Mouse (Mus musculus): ENCODE measurements at regions not wholly inside any gene's neighbourhood (a gene's known extent, or its start where the extent isn't known, plus 50 kb on each side); places are given as distances from the start of the nearest gene placed in this dataset.

- no peak for DNase-seq (ENCODE audit: low read depth, low spot score)
Measured at GRCm38 (mm10) chr7:119384670-119385241, 74.3 kb downstream of the Gp2 start.

- peak; percentile 12 for DNase-seq (ENCODE audit: low read depth, low spot score)
Measured at GRCm38 (mm10) chr7:119379935-119380334, 79.2 kb downstream of the Gp2 start.

GRCm38 (mm10) chr7:119364268-119364596, 94.9 kb downstream of the Gp2 start:
- no peak for DNase-seq (ENCODE audit: low read depth, low spot score)

- DNase-seq (ENCODE audit: low read depth, low spot score) = no peak
Measured at GRCm38 (mm10) chr7:119363552-119364267, 95.4 kb downstream of the Gp2 start.

GRCm38 (mm10) chr7:119357338-119357737, 101.7 kb downstream of the Gp2 start:
- DNase-seq (ENCODE audit: low read depth, low spot score) = no peak

- DNase-seq (ENCODE audit: low read depth, low spot score) = peak; percentile 40
Measured at GRCm38 (mm10) chr7:119356251-119356650, 102.8 kb downstream of the Gp2 start.

- DNase-seq (ENCODE audit: low read depth, low spot score) = no peak
Measured at GRCm38 (mm10) chr7:119352571-119352970, 106.5 kb downstream of the Gp2 start.

GRCm38 (mm10) chr7:119350641-119351040, 108.4 kb downstream of the Gp2 start:
- no peak for DNase-seq (ENCODE audit: low read depth, low spot score)

- DNase-seq (ENCODE audit: low read depth, low spot score) = no peak
Measured at GRCm38 (mm10) chr7:119343380-119343779, 115.7 kb downstream of the Gp2 start.

GRCm38 (mm10) chr7:119333102-119333501, 126.0 kb downstream of the Gp2 start:
- DNase-seq (ENCODE audit: low read depth, low spot score) = no peak

GRCm38 (mm10) chr7:119330460-119331109, 128.5 kb downstream of the Gp2 start:
- DNase-seq (ENCODE audit: low read depth, low spot score) = peak; percentile 29

- peak; percentile 7 for DNase-seq (ENCODE audit: low read depth, low spot score)
Measured at GRCm38 (mm10) chr7:119296307-119296706, 111.9 kb upstream of the Gpr139 start.

- DNase-seq (ENCODE audit: low read depth, low spot score) = no peak
Measured at GRCm38 (mm10) chr7:119291442-119291841, 107.0 kb upstream of the Gpr139 start.

GRCm38 (mm10) chr7:119285290-119285689, 100.9 kb upstream of the Gpr139 start:
- DNase-seq (ENCODE audit: low read depth, low spot score) = no peak

GRCm38 (mm10) chr7:119279896-119280661, 95.7 kb upstream of the Gpr139 start:
- DNase-seq (ENCODE audit: low read depth, low spot score) = no peak

- DNase-seq (ENCODE audit: low read depth, low spot score) = no peak
Measured at GRCm38 (mm10) chr7:119272621-119273020, 88.2 kb upstream of the Gpr139 start.

- no peak for DNase-seq (ENCODE audit: low read depth, low spot score)
Measured at GRCm38 (mm10) chr7:119271427-119271826, 87.0 kb upstream of the Gpr139 start.

- DNase-seq (ENCODE audit: low read depth, low spot score) = no peak
Measured at GRCm38 (mm10) chr7:119270826-119271420, 86.5 kb upstream of the Gpr139 start.

GRCm38 (mm10) chr7:119258222-119258621, 73.8 kb upstream of the Gpr139 start:
- DNase-seq (ENCODE audit: low read depth, low spot score) = no peak

- no peak for DNase-seq (ENCODE audit: low read depth, low spot score)
Measured at GRCm38 (mm10) chr7:119256916-119257315, 72.5 kb upstream of the Gpr139 start.

GRCm38 (mm10) chr7:119252742-119253141, 68.3 kb upstream of the Gpr139 start:
- no peak for DNase-seq (ENCODE audit: low read depth, low spot score)

GRCm38 (mm10) chr7:119251679-119252078, 67.3 kb upstream of the Gpr139 start:
- DNase-seq (ENCODE audit: low read depth, low spot score) = no peak
